Mouse (Mus musculus): Measurements from ENCODE around the gene 6030452D12Rik. TPM values are rescaled to one million over a fixed set of nuclear protein-coding genes. Genes with fewer than 3 reads are reported as not detected.
A peak's percentile ranks its signal among the peaks of the same experiment; 100 is the strongest.

The 6030452D12Rik gene
- total RNA-seq, 2 experiments from 2014 or later: not detected

- no peak overlapping the region for H3K27ac ChIP-seq
- no peak for DNase-seq (ENCODE audit: extremely low spot score in 1 of 2, low spot score in 2 of 2)
- intact Hi-C loops (cut with DNase I): no loop called here
- H3K4me3 ChIP-seq: no peak overlapping the region
- no peak for TF ChIP-seq CTCF (IDR thresholded peaks at IDR 0.05)
Observed at GRCm38 (mm10) chr8:106521845-106522244, 21.5 kb downstream of the 6030452D12Rik start.

- Histone ChIP-seq H3K27ac (no peak overlapping the region), H3K4me3 (no peak overlapping the region)
- intact Hi-C loops (cut with DNase I): no loop called here
- no peak for TF ChIP-seq CTCF (IDR thresholded peaks at IDR 0.05)
- DNase-seq (ENCODE audit: extremely low spot score in 1 of 2, low spot score in 2 of 2): no peak
Observed at GRCm38 (mm10) chr8:106526725-106527124, 26.4 kb downstream of the 6030452D12Rik start.

GRCm38 (mm10) chr8:106527241-106528036 lies 27.1 kb downstream of the 6030452D12Rik start:
- no peak for DNase-seq (ENCODE audit: extremely low spot score in 1 of 2, low spot score in 2 of 2)
- TF ChIP-seq CTCF (IDR thresholded peaks at IDR 0.05): peak; percentile 34
- intact Hi-C loops (cut with DNase I): no loop called here
- H3K27ac ChIP-seq: no peak overlapping the region
- no peak overlapping the region for H3K4me3 ChIP-seq

DNA sequence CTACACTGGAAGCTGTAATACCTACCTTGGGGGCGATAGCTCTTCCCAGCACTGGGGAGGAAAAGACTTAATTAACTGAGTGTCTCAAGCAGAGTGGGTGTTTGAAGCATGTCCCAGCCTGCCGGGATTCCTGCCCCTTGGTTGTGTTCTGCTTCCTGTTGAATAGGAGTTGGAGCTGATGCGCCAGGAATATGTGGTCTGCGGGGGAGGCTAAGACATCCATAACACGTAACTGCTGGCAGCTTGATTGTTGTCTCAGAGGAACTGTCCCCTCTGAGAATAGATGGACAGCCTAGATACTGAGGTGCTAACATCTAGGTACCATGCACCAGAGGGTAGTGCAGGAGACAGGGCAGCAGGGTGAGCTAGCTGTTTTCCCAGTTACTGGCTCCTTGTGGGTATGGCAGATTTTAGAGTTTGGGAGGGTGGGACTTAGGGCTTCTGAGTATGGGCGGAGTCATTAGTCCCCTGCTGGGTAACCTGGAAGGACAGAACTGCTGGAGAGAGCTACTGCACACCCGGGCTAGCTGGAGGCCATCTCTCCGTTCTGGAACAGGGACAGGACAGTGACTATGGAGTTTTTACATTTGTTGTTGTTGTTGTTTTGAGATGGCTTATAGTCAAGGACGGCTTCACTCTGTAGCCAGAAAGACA lies 28.4 kb downstream of the 6030452D12Rik start:
- Histone ChIP-seq H3K27ac (no peak overlapping the region), H3K4me3 (no peak overlapping the region)
- DNase-seq (ENCODE audit: extremely low spot score in 1 of 2, low spot score in 2 of 2): no peak
- intact Hi-C loops (cut with DNase I): no loop called here
- no peak for TF ChIP-seq CTCF (IDR thresholded peaks at IDR 0.05)

DNA sequence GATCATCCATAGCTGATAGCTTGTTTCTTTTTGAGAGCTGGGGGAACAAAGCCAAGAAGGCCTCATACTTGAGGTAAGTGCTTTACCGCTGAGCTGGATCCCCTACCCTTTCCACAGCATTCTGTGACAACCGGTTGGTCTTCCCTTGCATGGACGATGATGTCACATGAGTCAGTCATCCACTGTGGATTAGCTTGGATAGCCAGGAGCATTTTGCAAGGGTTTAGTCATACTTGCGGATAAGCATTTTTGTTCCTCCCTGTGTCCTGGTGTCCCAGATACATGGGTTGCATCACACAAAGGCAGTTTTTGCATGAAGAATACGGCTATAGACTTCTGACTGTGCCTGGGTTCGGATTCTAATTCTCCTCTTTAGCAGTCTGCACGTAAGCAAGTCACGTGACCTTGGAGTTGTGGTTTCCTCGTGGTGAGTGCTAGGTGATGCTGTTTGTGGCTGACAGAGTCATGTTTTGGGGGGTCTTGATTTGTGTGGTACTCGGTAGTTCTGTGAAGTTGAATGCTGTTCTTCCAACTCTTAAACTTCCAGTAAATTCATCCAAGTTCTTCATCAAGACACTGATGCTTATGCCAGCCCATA lies 29.7 kb downstream of the 6030452D12Rik start:
- Histone ChIP-seq H3K27ac (no peak overlapping the region), H3K4me3 (no peak overlapping the region)
- TF ChIP-seq CTCF (IDR thresholded peaks at IDR 0.05): no peak
- intact Hi-C loops (cut with DNase I): no loop called here
- no peak for DNase-seq (ENCODE audit: extremely low spot score in 1 of 2, low spot score in 2 of 2)

GRCm38 (mm10) chr8:106530566-106530965 lies 30.2 kb downstream of the 6030452D12Rik start:
- Histone ChIP-seq H3K4me3 (no peak overlapping the region), H3K27ac (no peak overlapping the region)
- peak; percentile 38 for TF ChIP-seq CTCF (IDR thresholded peaks at IDR 0.05)
- intact Hi-C loops (cut with DNase I): no loop called here
- DNase-seq (ENCODE audit: extremely low spot score in 1 of 2, low spot score in 2 of 2): no peak

DNA sequence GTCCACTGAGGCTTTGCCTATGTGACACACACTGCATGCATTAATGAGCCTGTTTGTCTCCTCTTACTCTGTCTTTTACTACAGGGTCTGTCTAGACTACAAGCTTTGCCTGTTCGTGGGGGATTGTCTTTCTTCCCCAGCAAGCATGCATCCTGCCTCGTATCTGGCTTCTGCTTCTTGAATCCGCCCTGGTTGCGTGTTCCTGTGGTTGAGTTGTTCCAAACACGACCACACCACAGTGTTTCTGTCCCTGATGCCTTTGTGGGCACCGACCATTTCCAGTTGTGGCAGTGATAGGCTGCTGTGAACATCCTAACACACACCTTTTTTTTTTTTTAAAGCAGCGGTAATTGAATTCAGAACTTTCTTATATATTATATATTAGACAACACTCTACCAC lies 33.4 kb downstream of the 6030452D12Rik start:
- no peak for TF ChIP-seq CTCF (IDR thresholded peaks at IDR 0.05)
- no peak for DNase-seq (ENCODE audit: extremely low spot score in 1 of 2, low spot score in 2 of 2)
- intact Hi-C loops (cut with DNase I): loop anchor here (1.0 kb wide), 1 partner anchor 100 kb away; no protein-coding TSS in a partner anchor
- no peak overlapping the region for H3K4me3 ChIP-seq
- no peak overlapping the region for H3K27ac ChIP-seq

- TF ChIP-seq CTCF (IDR thresholded peaks at IDR 0.05): peak; percentile 71
- intact Hi-C loops (cut with DNase I): loop anchor here (1.0 kb wide), 1 partner anchor 101 kb away; no protein-coding TSS in a partner anchor
- Histone ChIP-seq H3K27ac (no peak overlapping the region), H3K4me3 (no peak overlapping the region)
- peak; percentile 30 to 32 for DNase-seq (ENCODE audit: extremely low spot score in 1 of 2, low spot score in 2 of 2)
Observed at GRCm38 (mm10) chr8:106534449-106534848, 34.1 kb downstream of the 6030452D12Rik start.

DNA sequence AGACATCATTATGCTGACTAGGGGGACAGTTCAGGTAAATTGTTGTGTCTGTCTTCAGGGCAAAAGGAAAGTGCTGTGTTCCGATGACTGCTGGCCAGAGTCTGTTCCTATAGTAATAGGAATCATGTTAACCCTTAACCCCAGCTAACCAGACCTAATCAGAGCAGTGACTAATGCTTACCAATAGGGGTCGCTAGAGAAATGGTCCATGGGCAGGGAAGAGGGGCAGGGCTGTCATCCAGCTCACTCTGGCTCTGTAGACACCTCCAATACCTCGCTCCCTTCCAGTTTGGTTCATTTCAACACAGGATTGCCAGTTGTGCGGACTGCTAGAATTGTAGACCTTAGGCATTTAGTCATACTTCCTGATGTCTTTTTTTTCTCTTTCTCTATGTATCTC lies 35.1 kb downstream of the 6030452D12Rik start:
- no peak for DNase-seq (ENCODE audit: extremely low spot score in 1 of 2, low spot score in 2 of 2)
- Histone ChIP-seq H3K27ac (no peak overlapping the region), H3K4me3 (no peak overlapping the region)
- intact Hi-C loops (cut with DNase I): no loop called here
- TF ChIP-seq CTCF (IDR thresholded peaks at IDR 0.05): peak; percentile 29

DNA sequence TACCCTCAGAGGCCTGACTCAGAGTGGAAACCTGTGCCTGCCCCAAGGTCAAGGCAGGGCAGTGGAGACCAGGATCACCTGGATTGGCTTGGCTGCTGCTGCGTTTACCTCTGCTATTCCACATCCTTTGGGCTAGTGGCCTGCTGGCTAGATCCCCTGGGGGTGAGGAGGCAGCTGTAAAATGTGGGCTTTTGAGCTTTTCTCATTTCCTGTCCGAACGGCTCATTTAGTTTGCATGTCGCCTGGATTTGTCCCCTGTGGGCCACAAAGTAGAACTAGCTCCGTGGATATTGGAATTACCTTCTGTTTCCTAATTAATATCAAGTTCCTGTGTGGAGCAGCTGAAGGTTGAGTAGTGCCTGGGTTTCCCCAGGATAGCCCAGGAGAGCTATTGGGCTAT lies 38.9 kb downstream of the 6030452D12Rik start:
- intact Hi-C loops (cut with DNase I): no loop called here
- TF ChIP-seq CTCF (IDR thresholded peaks at IDR 0.05): no peak
- no peak for DNase-seq (ENCODE audit: extremely low spot score in 1 of 2, low spot score in 2 of 2)
- H3K27ac ChIP-seq: no peak overlapping the region
- no peak overlapping the region for H3K4me3 ChIP-seq

GRCm38 (mm10) chr8:106541002-106541401 lies 40.7 kb downstream of the 6030452D12Rik start:
- intact Hi-C loops (cut with DNase I): no loop called here

GRCm38 (mm10) chr8:106543043-106543442 lies 42.7 kb downstream of the 6030452D12Rik start:
- H3K27ac ChIP-seq: no peak overlapping the region
- DNase-seq (ENCODE audit: extremely low spot score in 1 of 2, low spot score in 2 of 2): no peak
- no peak overlapping the region for H3K4me3 ChIP-seq
- intact Hi-C loops (cut with DNase I): no loop called here
- TF ChIP-seq CTCF (IDR thresholded peaks at IDR 0.05): no peak

More at GRCm38 (mm10) chr8:106541002-106541401, 40.7 kb downstream of the 6030452D12Rik start:
- Histone ChIP-seq H3K27ac (no peak overlapping the region), H3K4me3 (no peak overlapping the region)
- no peak for TF ChIP-seq CTCF (IDR thresholded peaks at IDR 0.05)
- no peak for DNase-seq (ENCODE audit: extremely low spot score in 1 of 2, low spot score in 2 of 2)
